Mouse (Mus musculus): ENCODE measurements around the gene Acap1.

GRCm38 (mm10) chr11:69891482-69891881, 3.9 kb downstream of the Acap1 start:
- TF ChIP-seq POLR2A (IDR thresholded peaks at IDR 0.05; ENCODE audit: insufficient read depth, low read length) (no peak), EP300 (IDR thresholded peaks at IDR 0.05; ENCODE audit: insufficient read depth, low read depth, low read length) (no peak), CTCF (IDR thresholded peaks at IDR 0.05; ENCODE audit: low read depth, low read length) (no peak)

Measured in ES-Bruce4 (cell line).